Mouse (Mus musculus) MEL (cell line): ENCODE results near the gene Arrb1.

ENCODE experiments used
- CTCF ChIP-seq, 3 experiments: IDR thresholded peaks in 2 of 3; conservative IDR thresholded peaks in 1 of 3; 2 replicates each; pipeline ENCODE4 v1.5.1; 2011 to 2012; ENCODE audit warnings: low read length in 3 of 3, low read depth in 2 of 3, mild to moderate bottlenecking in 2 of 3, improper control_type of control experiment in 1 of 3, inconsistent platforms in 1 of 3, mixed read lengths in 1 of 3, moderate library complexity in 1 of 3; ENCODE audit not compliant: control insufficient read depth in 1 of 3, insufficient read depth in 1 of 3, poor library complexity in 1 of 3, severe bottlenecking in 1 of 3
- EP300 ChIP-seq, 2 experiments: IDR thresholded peaks; 2 replicates each; pipeline ENCODE4 v1.6.1; 2011; ENCODE audit warnings: improper control_type of control experiment in 2 of 2, low read length in 2 of 2, low read depth in 1 of 2, mild to moderate bottlenecking in 1 of 2
- JUND ChIP-seq: IDR thresholded peaks from 2 replicates; pipeline ENCODE4 v1.6.1; 2011; ENCODE audit warnings: low read depth, mild to moderate bottlenecking, improper control_type of control experiment, low read length
- KAT2A ChIP-seq: conservative IDR thresholded peaks from 2 replicates; pipeline ENCODE4 v1.6.1; 2012; ENCODE audit warnings: low read depth, low read length, improper control_type of control experiment, inconsistent platforms
- MAX ChIP-seq: IDR thresholded peaks from 2 replicates; pipeline ENCODE4 v1.6.1; 2011; ENCODE audit warnings: low read length, improper control_type of control experiment
- MAZ ChIP-seq: IDR thresholded peaks from 2 replicates; pipeline ENCODE4 v1.6.1; 2012; ENCODE audit warnings: low read depth, mild to moderate bottlenecking, inconsistent platforms, low read length, improper control_type of control experiment
- POLR2A ChIP-seq, 2 experiments: IDR thresholded peaks; 2 replicates each; pipeline ENCODE4 v1.6.1; 2011 to 2012; ENCODE audit warnings: low read length in 2 of 2, mild to moderate bottlenecking in 2 of 2, control low read depth in 1 of 2, improper control_type of control experiment in 1 of 2, low read depth in 1 of 2, moderate library complexity in 1 of 2; ENCODE audit not compliant: control insufficient read depth in 1 of 2, insufficient read depth in 1 of 2, poor library complexity in 1 of 2
- SIN3A ChIP-seq: IDR thresholded peaks from 2 replicates; pipeline ENCODE4 v1.6.1; 2012; ENCODE audit warnings: low read length, improper control_type of control experiment, inconsistent platforms
- TCF12 ChIP-seq: IDR thresholded peaks from 2 replicates; pipeline ENCODE4 v1.6.1; 2014; ENCODE audit warnings: low read depth, mild to moderate bottlenecking, inconsistent platforms, low read length, improper control_type of control experiment, moderate library complexity
- USF1 ChIP-seq: IDR thresholded peaks from 2 replicates; pipeline ENCODE4 v1.6.1; 2014; ENCODE audit warnings: low read depth, mild to moderate bottlenecking, inconsistent platforms, low read length, improper control_type of control experiment, moderate library complexity
- USF2 ChIP-seq, 2 experiments: IDR thresholded peaks; 2 replicates each; pipeline ENCODE4 v1.6.1; 2011 to 2012; ENCODE audit warnings: improper control_type of control experiment in 2 of 2, low read length in 2 of 2, borderline replicate concordance in 1 of 2, inconsistent platforms in 1 of 2, low read depth in 1 of 2, mild to moderate bottlenecking in 1 of 2; ENCODE audit not compliant: insufficient read depth in 1 of 2
- ZMIZ1 ChIP-seq: IDR thresholded peaks from 2 replicates; pipeline ENCODE4 v1.6.1; 2012; ENCODE audit warnings: low read depth, mild to moderate bottlenecking, inconsistent platforms, low read length, improper control_type of control experiment, moderate library complexity
- ZNF384 ChIP-seq: IDR thresholded peaks from 2 replicates; pipeline ENCODE4 v1.6.1; 2012; ENCODE audit warnings: low read depth, mild to moderate bottlenecking, inconsistent platforms, low read length, improper control_type of control experiment

DNA sequence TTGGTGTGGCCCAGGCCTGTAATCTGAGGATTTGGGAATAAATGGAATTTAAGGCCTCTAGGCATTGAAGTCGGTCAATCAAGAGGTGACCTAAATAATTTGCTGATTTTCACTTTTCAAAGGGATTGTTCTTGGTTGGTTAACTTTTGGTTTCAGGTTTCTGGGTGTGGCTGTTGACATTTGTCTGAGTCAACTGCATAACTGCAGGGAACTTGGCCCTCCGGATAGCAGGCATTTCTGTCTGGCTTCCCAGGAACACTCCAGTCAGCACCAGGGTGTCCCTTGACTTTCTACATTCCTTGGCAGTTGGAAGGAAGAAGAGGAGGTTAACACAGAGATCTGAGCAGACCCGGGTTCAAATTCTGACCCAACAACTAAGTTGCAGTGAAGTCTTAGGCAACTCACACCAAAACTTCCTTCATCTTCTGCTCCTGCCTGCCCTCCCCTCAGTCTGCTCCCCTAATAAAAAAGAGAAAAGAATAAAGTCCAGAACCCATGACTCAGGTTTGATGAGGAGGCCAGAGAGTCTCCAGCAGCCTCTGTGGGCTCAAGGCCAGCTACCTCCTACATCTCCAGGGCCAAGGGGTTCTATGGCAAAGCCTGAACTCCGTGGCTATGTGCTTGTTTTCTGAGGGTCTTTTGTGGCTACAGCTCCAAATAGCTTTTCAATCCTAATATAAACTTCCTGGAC is 16.2 kb upstream of the Arrb1 start:
- TF ChIP-seq CTCF (IDR thresholded peaks at IDR 0.05 in 2 of 3, conservative IDR thresholded peaks at IDR 0.05 in 1 of 3; ENCODE audit: control insufficient read depth in 1 of 3, insufficient read depth in 1 of 3, low read depth in 2 of 3, low read length in 3 of 3, poor library complexity in 1 of 3, severe bottlenecking in 1 of 3) (no peak), POLR2A (IDR thresholded peaks at IDR 0.05; ENCODE audit: control insufficient read depth in 1 of 2, insufficient read depth in 1 of 2, low read depth in 1 of 2, low read length in 2 of 2, poor library complexity in 1 of 2) (no peak), MAX (no peak), JUND (no peak), ZNF384 (no peak), MAZ (no peak), EP300 (IDR thresholded peaks at IDR 0.05; ENCODE audit: low read depth in 1 of 2, low read length in 2 of 2) (peak; percentile 17 to 31; a peak in 2 of 4 replicates), KAT2A (no peak), USF1 (no peak), TCF12 (no peak), USF2 (IDR thresholded peaks at IDR 0.05; ENCODE audit: borderline replicate concordance in 1 of 2, insufficient read depth in 1 of 2, low read depth in 1 of 2, low read length in 2 of 2) (no peak), ZMIZ1 (no peak), SIN3A (no peak)
